Mouse (Mus musculus) telencephalon, adult 2 months (tissue): ENCODE measurements at regions not wholly inside any gene's neighbourhood (a gene's known extent, or its start where the extent isn't known, plus 50 kb on each side); places are given as distances from the start of the nearest gene placed in this dataset.

Source experiments
- DNase-seq: peaks from one replicate; pipeline ENCODE4 v3.0.0-alpha.2; 2011; ENCODE audit warnings: low read depth, low spot score

DNA sequence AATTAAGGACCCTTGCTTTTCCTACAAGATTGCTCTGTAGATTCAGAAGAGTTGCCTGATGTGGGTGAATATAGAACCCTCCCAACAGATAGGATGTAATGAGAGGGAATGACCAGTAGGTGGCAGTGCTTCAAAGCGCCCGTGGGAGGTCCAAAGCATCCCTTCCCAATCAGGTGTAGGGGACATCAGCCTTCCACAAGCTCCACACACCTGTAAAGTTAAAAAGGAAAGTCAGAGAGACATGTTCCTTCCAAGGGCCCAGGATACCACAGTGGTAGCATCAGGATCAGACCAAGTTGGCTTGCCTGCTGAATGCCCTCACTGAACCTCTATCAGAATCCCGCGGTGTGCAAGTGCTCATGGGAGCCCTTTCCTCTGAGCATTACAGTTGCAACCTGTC, 75.7 kb upstream of the Zfp618 start:
- peak; percentile 6 for DNase-seq

DNA sequence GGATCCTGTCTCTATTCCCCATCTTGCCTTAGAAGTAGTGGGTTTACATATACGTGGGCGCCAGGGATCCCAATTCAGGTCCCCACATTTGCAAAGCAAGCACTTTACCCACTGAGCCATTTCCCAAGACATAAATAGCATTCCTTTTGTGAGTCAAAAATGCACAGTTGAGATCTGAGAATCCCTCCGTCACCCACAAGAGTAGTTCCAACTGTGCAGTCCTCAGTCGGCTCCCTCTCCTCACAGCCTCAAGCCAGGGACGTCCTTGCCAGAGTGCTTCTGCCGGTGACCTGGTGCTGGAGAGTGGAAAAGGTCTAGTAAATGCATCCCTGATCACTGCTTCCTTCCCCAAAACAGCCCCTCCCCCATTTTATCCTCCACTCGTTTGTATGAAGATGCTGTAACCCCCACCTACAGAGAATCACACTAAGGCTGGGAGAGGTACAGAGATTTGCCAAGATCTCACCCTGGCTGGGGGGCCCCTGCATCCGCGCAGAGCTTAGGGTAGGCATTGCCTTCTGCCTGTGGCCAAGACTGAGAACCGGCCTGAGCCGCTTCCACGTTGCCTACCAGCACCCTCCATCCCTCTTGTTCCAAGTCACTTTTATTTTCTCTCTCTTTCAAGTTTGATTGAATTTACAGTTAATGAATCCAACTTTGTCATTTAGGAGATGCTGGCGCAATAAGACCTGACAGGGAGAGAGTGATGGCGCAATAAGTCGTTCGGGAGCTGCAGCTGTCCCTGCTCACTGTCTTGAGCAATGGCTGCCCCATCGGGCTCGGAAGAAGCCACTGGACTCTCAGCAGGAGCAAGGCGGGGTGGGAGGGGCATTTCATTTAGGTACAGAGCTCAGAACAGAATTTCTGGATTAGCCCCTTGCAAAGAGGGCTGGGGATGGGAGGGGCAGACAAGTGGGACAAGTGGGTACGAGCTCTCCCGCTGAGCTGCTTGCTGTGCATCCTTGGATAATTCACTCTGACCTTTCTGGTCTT, 74.5 kb upstream of the Zfp618 start:
- DNase-seq, result peak; percentile 21

DNA sequence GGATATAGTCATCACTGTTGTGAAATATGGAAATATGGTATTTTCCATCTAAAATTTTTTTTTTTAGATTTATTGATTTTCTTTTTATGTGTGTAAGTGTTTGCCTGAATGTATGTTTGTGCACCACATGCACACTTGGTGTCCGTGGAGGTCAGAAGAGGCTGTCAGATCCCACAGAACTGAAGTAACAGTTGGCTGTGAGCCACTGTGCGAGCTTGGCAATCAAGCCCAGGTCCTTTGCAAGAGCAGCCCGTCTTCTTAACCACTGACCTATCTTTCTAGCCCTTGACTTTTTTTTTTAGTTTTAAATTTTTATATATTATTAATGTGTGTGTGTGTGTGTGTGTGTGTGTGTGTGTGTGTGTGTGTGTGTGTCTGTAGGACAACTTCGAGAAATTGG, 52.5 kb upstream of the Zfp618 start:
- DNase-seq, result no peak
